Mouse (Mus musculus): ENCODE results near the gene Ralgds. TPM values are rescaled to one million over a fixed set of nuclear protein-coding genes. Genes with fewer than 3 reads are reported as not detected.

Ralgds gene
- polyA plus RNA-seq, 1 experiment from 2014 or later, result 21.1 TPM

- WGBS, result 50% methylated on average over 7 of the region's 7 CpGs
- Histone ChIP-seq H3K4me3 (no peak overlapping the region), H3K4me2 (no peak overlapping the region), H3K36me3 (no peaks in the 10 kb centered on the region), H3K9ac (0 out of 2 replicates have a peak overlapping the region, but pooled peaks have one; percentile 14), H3K4me1 (replicated peaks) (peaks cover 41% of the 10 kb centered on the region), H3K27me3 (replicated peaks) (0 out of 2 replicates have a peak, but pooled peaks cover 3% of the 10 kb centered on the region), H3K9me3 (replicated peaks) (no peaks in the 10 kb centered on the region; the same call in 1 of the 2 replicates), H3K27ac (ENCODE audit: poor library complexity, severe bottlenecking) (peak overlapping the region; percentile 14; the same call in 1 of the 2 replicates)
- peak; percentile 89 for ATAC-seq (ENCODE audit: insufficient number of reproducible peaks, low FRiP score)
Observed at GRCm38 (mm10) chr2:28597733-28598547, 85.0 kb downstream of the Ralgds start.

- H3K4me3 ChIP-seq, result no peak overlapping the region
- 0 out of 2 replicates have a peak, but pooled peaks have one; percentile 17 for ATAC-seq (ENCODE audit: insufficient number of reproducible peaks, low FRiP score)
- no peaks in the 10 kb centered on the region for H3K36me3 ChIP-seq
- H3K9me3 ChIP-seq (replicated peaks), result no peaks in the 10 kb centered on the region; the same call in 1 of the 2 replicates
- H3K27ac ChIP-seq (ENCODE audit: poor library complexity, severe bottlenecking), result no peak overlapping the region; the same call in 1 of the 2 replicates
- H3K4me1 ChIP-seq (replicated peaks), result peaks cover 41% of the 10 kb centered on the region
- 41% methylated on average over 12 of the region's 12 CpGs for WGBS
- H3K27me3 ChIP-seq (replicated peaks), result no peaks in the 10 kb centered on the region
- H3K9ac ChIP-seq, result no peak overlapping the region
- H3K4me2 ChIP-seq, result no peak overlapping the region
Observed at GRCm38 (mm10) chr2:28598692-28599568, 86.0 kb downstream of the Ralgds start.

GRCm38 (mm10) chr2:28599569-28599900 is 86.6 kb downstream of the Ralgds start:
- no peaks in the 10 kb centered on the region; the same call in 1 of the 2 replicates for H3K9me3 ChIP-seq (replicated peaks)
- H3K4me2 ChIP-seq, result no peak overlapping the region
- H3K9ac ChIP-seq, result no peak overlapping the region
- WGBS, result 44% methylated on average over 6 of the region's 6 CpGs
- no peak overlapping the region for H3K4me3 ChIP-seq
- H3K27me3 ChIP-seq (replicated peaks), result no peaks in the 10 kb centered on the region
- no peaks in the 10 kb centered on the region for H3K36me3 ChIP-seq
- peaks cover 41% of the 10 kb centered on the region for H3K4me1 ChIP-seq (replicated peaks)
- ATAC-seq (ENCODE audit: insufficient number of reproducible peaks, low FRiP score), result no peak
- H3K27ac ChIP-seq (ENCODE audit: poor library complexity, severe bottlenecking), result no peak overlapping the region

GRCm38 (mm10) chr2:28601720-28602590 is 89.0 kb downstream of the Ralgds start:
- Histone ChIP-seq H3K4me3 (no peak overlapping the region), H3K27ac (ENCODE audit: poor library complexity, severe bottlenecking) (peak overlapping the region; percentile 26), H3K9me3 (replicated peaks) (no peaks in the 10 kb centered on the region; the same call in 1 of the 2 replicates), H3K27me3 (replicated peaks) (no peaks in the 10 kb centered on the region), H3K9ac (peak overlapping the region; percentile 8; the same call in 1 of the 2 replicates), H3K4me1 (replicated peaks) (peaks cover 41% of the 10 kb centered on the region), H3K36me3 (no peaks in the 10 kb centered on the region), H3K4me2 (peak overlapping the region; percentile 24)
- peak; percentile 82 for ATAC-seq (ENCODE audit: insufficient number of reproducible peaks, low FRiP score)
- WGBS, result 13% methylated on average over 12 of the region's 12 CpGs

Other genes starting within 250 kb of the Ralgds start
- 4.7 and 5.1 TPM in 2 replicates for gene Ppp1r26, start 66.3 kb upstream of the Ralgds start, polyA plus RNA-seq (2016; fragmentation: Nextera tagmentation; extraction: Ambion mirVana)
- gene 1700007K13Rik, start 46.8 kb upstream of the Ralgds start, polyA plus RNA-seq (2016; fragmentation: Nextera tagmentation; extraction: Ambion mirVana), result 0.29 and 0.49 TPM in 2 replicates
- gene Mrps2, start 45.1 kb upstream of the Ralgds start, polyA plus RNA-seq (2016; fragmentation: Nextera tagmentation; extraction: Ambion mirVana), result 49.6 and 52.9 TPM in 2 replicates
- gene Gbgt1, start 16.2 kb upstream of the Ralgds start, polyA plus RNA-seq (2016; fragmentation: Nextera tagmentation; extraction: Ambion mirVana), result 0.28 and 0.41 TPM in 2 replicates
- gene Gm10134, start 7.0 kb upstream of the Ralgds start, polyA plus RNA-seq (2016; fragmentation: Nextera tagmentation; extraction: Ambion mirVana), result 0.82 TPM in 1 of 2 replicates, not detected in the other
- not detected in 2 replicates for gene Cel, start 50.3 kb downstream of the Ralgds start, polyA plus RNA-seq (2016; fragmentation: Nextera tagmentation; extraction: Ambion mirVana)
- gene Gtf3c5, start 70.6 kb downstream of the Ralgds start, polyA plus RNA-seq (2016; fragmentation: Nextera tagmentation; extraction: Ambion mirVana), result 32.5 and 34.2 TPM in 2 replicates
- gene Gfi1b, start 108.9 kb downstream of the Ralgds start, polyA plus RNA-seq (2016; fragmentation: Nextera tagmentation; extraction: Ambion mirVana), result 3.9 and 5.6 TPM in 2 replicates
- 16.7 and 17.6 TPM in 2 replicates for gene Tsc1, start 128.1 kb downstream of the Ralgds start, polyA plus RNA-seq (2016; fragmentation: Nextera tagmentation; extraction: Ambion mirVana)
- gene Spaca9, start 186.6 kb downstream of the Ralgds start, polyA plus RNA-seq (2016; fragmentation: Nextera tagmentation; extraction: Ambion mirVana), result 1.2 and 2.2 TPM in 2 replicates
- gene Ak8, start 187.0 kb downstream of the Ralgds start, polyA plus RNA-seq (2016; fragmentation: Nextera tagmentation; extraction: Ambion mirVana), result 0.42 and 0.51 TPM in 2 replicates

All from heart, embryonic 12.5 days (tissue).